Mouse (Mus musculus) WW6 (cell line): ENCODE measurements around the gene Mrpl20.

ENCODE experiments used
- DNase-seq: peaks from one replicate; pipeline ENCODE4 v3.0.0-alpha.2; 2013; ENCODE audit warnings: low read depth, low spot score

The Mrpl20 gene

DNA sequence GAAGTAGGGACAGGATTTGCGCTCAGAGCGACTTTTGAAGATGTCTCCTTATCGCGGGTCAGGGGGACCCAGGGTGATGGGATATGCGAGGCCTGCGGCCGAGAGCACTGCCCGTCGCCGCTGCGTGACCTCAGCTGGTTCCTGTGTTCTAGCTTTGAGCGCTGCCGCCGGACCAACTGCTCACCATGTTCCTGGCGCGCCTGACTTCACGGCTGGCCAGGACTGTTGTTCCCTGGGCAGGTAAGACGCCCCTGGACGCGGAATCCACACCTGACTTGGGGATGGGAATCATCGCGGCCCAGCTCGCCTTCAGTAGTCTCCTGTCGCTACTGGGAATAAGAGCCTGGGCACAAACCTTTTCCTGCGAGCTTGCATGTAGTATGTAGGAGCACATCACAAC, 29.2 kb downstream of the Mrpl20 start:
- DNase-seq: no peak

DNA sequence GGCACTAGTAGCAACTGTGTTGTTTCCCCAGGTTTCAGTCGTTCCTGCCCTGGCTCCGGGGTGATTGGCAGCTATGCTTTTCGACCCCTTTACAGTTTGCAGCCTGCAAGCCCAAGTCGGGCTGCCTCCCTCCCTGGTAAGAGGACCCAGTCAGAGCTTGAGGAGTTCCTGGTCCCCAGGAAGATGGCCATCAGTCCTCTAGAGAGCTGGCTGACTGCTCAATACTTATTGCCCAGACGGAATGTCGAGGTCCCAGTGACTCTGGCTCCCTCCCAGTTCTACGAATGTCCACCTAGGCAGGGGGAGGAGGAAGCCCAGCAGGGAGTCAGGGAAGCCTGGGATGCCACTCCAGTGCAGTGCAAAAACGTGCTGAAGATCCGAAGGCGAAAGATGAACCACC, 29.6 kb downstream of the Mrpl20 start:
- DNase-seq: no peak

DNA sequence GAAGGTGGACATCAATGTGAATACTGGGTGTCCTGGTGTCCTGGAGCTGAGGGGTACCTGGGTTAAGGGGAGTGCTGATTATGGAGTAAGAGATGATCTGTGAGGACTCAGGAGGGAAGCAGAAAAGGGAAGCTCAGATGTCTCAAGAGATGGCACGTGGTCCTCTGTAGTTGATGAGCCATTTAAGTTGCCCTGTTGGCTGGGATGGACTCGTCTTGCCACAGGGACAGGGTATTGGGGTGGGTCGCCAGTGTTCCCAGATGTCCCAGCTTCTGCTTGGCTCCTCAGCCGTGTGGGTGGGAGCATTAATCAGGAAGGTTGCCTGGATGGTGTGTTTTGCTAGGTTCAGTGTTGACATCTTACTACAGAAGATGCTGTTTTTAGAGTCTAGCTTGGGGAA, 30.6 kb downstream of the Mrpl20 start:
- no peak for DNase-seq

DNA sequence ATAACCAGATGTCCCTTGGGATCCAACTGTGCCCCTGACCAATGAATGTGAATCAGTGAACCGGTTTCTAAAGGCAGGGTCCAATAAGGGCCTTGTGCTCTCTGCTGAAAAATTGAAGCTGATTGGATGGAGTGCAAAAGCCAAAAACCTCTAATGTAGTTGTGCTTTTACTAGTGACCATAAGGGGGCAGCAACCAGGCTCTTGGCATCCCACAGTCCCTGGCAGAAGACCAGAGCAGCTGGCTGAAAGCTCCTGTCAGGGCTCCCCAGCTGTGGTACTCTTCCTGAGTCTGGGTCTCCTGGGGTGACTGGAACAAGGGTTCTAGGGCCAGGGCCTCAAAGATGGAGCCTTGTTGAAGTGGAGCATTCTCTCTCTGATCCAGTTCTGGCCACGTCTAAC, 31.2 kb downstream of the Mrpl20 start:
- no peak for DNase-seq

DNA sequence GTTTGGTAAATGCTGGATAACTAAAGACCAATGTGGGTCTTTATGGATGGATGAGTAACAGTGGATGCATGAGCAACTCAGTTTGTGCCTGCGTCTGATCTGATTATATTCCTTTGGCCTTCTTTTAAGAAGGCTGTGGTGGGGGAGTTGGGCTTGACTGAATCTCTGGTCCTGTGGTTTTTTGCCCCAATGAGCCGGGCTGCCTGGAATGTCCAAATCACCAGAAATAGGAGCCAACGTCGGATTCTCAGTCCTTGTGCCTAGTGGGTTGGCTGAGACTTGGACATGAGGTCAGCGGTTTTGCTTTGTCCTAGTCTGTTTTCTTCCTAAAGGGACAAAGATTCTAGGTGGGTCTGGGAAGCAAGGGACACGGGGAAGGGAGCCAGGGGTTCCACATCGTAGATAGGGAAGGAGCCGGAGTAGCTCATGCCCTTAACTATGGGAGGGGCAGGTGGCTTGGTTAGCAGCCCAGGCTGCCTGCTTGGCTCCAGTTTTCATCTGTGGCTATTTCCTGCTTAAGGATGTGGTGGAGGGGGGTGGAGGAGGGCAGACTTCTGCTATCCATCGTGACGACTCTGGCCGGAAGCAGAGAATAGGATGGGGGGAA, 34.8 kb downstream of the Mrpl20 start:
- no peak for DNase-seq

DNA sequence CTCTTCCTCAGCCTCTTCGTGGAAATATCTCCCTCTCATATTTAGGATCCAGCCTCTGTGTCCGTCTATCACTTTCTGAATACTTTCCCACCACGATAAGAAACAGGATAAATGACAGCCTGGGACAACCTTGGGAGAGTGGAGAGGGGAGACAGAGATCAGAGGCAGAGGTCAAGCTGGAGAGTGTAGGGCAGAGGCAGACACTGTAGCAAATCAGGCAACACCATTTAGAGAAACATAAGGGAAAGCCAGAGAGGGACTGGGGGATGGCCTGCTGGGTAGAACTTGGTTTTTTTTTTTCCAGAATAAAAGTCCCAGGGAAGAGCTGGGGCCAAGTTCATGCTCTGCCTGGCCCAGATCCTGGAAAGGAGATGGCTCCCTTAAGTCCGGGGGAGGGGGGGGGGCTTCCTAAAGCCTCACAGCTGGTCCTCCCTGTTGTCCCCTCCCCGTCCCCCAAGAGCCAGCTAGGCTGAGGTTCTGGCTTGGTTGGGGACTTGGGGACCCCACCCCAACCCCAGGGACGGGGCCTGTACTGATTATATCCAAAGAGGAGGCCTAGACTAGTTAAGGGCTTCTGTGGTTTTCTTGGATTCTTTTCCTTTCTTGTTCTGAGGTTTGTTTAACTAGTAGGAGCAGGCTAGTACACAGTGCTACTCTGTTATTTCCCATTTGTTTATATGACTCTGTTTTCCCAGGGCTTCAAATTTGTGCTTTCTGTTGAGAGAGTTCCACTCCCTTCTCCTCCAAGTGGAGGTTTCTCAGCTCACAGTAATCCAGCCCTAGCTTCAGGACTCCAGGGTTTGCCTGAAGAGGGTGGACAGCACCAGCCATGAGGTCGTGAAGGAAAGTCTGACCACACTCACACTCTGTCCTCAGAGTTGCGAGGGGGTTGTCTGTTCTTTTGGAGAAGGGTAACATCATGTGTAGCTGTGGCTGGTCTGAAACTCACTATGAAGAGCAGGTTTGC, 35.8 kb downstream of the Mrpl20 start:
- no peak for DNase-seq

DNA sequence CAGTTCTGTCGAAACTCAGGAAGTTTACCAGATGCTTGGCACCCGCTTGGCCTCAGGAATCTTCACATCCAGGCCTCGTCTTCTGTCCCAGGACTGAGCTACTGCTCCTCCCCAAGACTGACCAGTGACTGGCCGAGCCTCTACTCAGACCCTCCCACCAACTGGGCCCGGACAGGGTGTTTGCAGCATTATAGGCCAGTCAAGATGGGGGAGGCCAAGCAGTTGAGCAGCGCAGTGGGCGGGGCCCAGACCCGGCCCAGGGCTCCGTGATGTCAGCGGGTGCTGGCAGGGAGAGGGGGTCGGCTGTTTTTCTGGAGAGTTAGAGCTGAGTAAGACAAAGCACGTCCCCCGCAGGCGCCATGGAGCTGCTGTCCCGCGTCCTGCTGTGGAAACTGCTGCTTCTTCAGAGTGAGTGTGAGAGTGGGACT, 36.8 kb downstream of the Mrpl20 start, which contains the start of gene Mxra8:
Gene Mxra8, plus strand, starts transcription at position 198 of the 428 bp plus-strand sequence.
- DNase-seq: no peak

DNA sequence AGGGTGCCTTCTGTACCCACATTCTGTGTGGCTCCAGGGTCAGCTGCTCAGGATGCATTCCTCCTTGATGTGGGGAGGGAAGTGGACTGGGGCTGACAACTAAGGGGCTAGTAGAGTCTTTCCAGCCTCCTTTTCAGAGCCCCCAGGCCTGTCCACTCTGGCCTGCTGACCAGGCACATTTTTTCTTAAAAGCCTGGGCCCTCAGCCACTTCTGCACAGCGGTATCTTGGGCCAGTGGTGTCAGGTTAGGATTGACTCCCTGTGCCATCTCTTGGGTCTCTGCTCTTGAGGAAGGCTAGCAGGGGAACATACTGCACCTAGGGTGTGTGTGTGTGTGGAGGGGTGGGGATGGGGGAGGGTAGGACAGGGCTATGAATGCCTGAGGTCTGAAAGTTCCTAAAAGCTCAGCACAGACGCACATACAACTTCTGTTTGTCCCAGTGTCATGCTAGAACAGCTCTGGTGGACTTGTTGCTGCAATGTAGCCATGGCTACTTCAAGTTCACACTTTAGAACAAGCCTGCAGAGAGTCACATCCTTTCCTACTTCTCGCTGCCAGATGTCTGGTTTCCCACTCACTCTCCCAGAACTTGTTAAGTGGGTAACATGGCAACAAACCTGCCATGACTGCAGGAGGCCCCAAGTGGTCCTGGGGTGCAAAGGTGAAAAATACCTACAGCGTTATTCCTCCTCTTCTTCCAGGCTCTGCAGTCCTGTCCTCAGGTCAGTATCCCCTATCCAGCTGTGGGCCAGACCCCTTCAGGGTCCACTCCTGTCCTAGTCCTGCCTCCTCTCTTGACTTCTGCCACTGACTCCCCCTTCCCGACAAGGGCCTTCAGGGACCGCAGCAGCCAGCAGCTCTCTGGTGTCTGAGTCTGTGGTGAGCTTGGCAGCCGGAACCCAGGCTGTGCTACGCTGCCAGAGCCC, 37.7 kb downstream of the Mrpl20 start:
- DNase-seq: no peak

DNA sequence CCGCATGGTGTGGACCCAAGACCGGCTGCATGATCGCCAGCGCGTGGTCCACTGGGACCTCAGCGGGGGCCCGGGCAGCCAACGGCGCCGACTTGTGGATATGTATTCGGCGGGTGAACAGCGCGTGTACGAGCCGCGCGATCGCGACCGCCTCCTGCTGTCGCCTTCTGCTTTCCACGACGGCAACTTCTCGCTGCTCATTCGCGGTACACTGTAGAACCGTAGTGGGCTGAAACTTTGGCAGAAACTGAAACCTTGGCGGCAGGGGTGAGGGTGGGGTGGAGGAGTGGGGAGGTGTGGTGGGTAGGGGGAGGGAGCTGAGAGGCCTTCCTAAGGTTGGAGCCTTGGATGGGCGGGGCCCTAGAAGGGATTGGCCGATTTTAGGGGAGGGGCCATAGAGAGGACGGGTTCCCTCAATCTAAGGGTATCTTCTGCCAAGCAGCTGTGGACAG, 38.4 kb downstream of the Mrpl20 start:
- peak; percentile 66 for DNase-seq

DNA sequence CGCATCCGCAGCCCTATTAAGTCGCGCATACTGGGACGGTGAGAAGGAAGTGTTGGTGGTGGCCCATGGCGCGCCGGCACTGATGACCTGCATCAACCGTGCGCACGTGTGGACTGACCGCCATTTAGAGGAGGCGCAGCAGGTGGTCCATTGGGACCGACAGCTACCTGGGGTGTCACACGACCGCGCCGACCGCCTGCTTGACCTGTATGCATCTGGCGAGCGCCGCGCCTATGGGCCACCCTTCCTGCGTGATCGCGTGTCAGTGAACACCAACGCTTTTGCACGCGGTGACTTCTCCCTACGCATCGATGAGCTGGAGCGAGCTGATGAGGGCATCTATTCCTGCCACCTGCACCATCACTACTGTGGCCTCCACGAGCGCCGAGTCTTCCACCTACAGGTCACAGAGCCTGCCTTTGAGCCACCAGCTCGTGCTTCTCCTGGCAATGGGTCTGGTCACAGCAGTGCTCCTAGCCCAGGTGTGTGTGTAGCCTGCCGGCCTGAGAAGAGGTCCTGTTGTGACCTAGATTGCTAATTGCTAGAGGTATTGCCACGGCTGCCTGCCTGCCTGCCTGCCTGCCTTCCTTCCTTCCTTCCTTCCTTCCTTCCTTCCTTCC, 39.1 kb downstream of the Mrpl20 start:
- no peak for DNase-seq

DNA sequence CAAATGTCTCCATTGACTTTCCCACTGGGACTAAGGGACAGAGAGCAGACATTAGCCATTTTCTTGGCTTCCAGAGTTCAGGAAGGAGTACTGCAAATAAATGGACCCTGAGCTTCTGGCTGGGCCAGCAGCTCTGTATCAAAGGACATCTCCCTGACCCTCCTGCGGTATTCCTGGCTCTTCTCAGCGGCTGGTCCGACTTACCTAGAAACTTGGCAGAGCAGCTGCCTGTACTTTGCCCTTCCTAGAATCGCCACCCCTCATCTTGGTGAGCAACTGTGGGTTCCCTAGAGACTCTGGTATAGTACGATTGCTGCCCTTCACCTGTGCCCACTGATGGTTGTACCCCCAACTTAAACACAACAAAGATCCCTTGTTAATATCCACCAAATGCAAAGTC, 40.6 kb downstream of the Mrpl20 start:
- DNase-seq: no peak

DNA sequence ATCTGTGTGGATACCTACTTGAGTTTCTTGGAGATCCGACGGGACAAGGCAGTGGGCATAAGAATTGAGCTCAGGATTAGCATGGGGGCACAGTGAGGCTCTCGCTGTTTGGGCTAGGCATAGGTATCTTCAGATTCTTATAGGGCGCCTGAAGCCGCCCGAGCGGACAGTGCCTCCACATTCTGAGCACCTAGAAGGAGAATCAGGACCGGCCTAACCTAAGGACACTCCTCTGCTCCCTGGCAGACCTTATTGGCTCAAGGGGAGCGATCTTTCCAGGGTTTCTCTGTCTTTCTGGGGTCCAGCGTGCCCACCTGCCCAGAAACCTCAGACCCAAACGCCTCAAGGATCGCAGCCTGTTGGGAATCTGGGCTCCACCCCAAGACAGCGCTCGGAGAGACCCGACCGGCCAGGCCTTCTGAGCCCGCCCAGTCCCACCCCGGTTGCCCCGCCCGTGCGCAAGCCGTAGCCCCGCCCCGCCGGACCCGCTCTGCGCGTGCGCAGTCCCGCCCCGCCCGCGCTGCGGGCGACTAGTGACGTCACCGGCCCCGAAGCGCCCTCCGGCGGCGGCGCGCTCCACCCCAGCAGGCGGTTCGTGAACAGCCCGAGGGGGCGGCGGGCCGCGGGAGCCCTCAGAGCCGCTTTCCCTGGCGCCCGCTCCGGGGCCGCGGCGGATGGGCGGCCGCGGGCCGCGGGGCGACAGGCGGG, 44.3 kb downstream of the Mrpl20 start, which contains the start of gene Dvl1:
Gene Dvl1, plus strand, starts transcription at position 532 of the 708 bp plus-strand sequence.
- peak; percentile 67 for DNase-seq

DNA sequence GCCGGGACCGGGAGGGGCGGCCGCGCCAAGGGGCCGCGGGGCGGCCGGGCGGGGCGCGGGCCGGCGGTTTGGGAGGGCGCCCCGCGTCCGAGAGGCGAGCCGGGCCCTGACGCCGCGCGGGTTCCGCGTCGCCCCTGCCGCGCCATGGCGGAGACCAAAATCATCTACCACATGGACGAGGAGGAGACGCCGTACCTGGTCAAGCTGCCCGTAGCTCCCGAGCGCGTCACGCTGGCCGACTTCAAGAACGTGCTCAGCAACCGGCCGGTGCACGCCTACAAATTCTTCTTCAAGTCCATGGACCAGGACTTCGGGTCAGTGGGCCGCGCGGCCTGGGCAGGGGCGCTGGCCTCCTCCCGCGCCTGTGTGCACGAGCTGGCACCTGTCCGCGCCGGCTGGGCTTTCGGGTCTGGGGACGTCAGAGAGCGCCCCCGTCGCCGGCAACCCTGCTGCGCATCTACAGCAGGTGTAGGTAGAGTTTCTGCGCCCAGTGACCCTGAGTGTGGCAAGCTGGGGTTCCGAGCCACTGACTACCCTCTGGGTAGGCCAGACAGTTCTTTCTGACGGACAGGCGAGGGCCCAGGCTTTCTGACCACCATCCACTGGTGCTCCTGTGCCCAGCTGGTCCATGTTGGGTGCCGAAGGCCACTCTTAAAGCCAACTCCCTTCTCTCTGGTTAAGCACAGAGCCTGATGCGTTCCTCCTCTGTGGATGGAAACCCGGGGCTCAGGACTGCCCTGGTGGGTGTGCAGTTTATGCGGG, 45.1 kb downstream of the Mrpl20 start:
- DNase-seq: no peak

DNA sequence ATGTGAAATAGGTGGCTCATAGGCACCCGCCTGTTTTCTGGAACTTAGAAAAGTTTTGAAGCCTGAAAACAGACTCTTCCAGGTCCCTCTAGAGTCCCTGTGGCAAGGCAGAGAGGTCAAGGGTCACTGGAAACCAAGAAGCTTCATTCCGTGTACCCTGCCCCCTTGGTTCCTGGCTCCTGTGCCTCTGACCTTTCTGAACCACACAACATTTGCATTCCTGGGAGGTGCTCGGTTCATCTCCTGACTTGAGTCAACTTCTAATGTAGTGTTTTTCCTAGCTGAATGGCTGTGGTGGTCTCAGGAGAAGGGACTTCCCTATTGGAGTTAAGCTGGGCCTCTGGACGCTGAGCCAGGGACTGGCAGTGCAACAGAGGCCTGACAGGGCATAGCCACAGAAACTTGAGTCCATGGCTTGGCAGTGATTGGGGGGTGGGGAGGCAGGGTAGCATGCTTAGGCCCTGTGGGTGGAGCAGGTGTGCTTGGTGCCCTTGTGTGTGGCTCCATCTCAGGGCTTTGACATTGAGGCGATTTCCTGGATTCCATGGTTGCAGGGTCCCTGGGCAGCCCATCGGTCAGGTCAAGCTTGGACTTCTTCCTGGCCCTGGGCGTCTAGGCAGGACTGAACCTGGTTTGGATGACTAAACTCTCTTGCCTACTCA, 45.9 kb downstream of the Mrpl20 start:
- DNase-seq: no peak

DNA sequence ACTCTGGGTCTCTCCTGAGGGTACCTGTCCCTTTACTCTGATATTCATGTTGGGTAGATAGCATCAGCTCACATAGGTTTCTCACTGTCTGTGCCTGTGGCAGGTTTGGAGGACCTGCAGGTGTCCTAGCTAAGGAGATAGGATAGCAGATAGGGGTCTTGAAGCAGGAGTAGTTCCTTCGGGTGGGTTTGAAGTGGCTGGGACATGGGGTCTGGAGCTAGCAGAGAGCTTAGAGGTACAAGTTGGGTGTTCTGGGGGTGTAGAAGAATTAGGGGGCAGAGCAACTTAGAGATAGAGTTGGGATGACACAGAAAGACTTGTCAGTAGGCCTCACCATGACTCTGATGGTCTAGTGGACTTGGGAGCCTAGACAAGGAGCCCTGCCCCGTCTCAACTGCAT, 46.7 kb downstream of the Mrpl20 start:
- no peak for DNase-seq

DNA sequence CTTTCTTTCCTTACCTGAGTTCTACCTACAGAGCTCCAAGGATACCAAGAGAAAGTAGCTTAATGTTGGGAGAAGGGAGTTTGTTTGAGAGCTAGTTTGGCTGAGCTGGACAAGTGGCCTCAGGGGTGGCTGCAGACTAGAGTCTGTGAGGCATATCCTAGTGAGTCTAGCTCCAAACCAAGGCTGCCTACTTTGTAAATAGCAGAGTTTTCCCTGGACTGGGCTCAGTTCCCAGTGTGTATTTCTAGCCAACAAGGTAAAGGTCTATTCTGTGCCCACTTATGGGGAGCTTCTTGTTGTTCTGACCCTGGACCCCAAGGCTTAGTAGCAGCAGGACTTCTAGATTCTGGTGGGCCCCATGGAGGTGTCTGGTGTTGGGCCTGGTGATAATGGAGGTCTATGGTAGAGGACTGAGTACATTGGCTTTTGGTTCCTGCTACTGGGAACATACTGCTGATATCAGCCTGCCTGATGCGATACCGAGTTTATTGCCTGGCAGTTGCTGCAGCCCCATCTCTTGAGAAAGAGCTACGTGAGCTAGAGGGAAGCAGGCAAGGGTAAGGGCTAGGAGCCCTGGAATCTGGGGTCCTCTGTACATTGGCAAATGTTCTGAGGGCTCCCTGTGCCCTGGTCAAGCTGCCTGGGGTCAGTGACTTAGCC, 47.2 kb downstream of the Mrpl20 start:
- DNase-seq: no peak

DNA sequence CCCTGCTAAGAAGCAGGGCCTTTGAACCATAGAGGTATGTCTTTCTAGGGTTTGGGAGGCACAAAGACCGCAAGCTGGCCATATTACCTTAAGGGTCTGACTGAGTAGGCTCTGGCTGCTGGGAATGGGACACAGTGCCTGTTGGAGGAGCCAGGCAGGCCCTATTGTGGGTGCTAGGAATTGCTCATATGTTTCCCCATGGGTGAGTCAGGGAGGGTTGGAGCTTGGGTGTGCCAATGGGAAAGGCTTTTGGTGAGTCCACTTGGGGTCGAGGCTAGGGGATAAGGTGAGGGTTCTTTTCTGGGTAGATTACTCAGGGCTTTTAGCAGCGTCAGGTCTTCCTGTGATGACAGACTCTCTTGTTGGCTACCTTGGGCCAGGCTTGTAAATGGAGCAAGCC, 48.7 kb downstream of the Mrpl20 start:
- DNase-seq: no peak

DNA sequence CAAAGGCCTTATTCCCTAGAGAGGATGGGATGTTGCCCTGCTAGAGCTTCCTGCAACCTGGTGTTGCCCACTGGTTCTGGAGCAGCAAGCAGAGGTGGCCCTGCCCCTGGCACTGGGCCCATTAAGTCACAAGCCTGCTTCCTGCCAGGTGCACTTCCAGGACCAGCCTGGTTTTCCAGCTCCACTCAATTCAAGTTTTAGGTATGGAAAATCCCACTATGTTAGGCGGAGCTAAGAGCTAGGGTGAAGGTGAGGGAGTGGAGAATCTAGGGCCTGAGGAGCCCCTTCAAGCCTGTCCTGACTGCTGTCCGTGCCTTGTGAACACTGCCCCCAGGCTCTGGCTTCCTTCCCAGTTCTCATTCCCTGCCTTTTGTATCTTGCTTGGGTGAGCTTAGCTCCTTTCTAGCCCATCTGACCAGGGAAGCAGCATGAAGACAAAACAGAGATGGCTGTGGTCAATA, 49.3 kb downstream of the Mrpl20 start:
- DNase-seq: no peak

DNA sequence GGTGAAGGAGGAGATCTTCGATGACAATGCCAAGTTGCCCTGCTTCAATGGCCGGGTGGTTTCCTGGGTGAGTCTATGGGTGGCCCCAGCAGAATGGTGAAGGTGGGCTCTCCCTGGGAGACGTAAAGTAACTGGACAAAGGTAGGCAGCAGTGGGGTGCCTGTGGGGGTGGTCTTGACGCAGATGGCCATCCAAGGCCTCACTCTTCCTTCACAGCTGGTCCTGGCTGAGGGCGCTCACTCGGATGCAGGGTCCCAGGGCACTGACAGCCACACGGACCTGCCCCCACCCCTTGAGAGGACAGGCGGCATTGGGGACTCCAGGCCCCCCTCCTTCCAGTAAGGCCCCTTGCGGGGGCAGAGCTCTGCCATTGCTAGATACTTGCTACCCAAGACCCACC, 50.7 kb downstream of the Mrpl20 start:
- no peak for DNase-seq
